Mouse (Mus musculus): ENCODE results near the gene Rreb1.
A peak's percentile ranks its signal among the peaks of the same experiment; 100 is the strongest.

The Rreb1 gene

GRCm38 (mm10) chr13:37918336-37919261, 140.4 kb downstream of the Rreb1 start:
- no peak for DNase-seq (ENCODE audit: low read depth, low spot score)

GRCm38 (mm10) chr13:37919711-37920277, 141.6 kb downstream of the Rreb1 start:
- DNase-seq (ENCODE audit: low read depth, low spot score): no peak

DNA sequence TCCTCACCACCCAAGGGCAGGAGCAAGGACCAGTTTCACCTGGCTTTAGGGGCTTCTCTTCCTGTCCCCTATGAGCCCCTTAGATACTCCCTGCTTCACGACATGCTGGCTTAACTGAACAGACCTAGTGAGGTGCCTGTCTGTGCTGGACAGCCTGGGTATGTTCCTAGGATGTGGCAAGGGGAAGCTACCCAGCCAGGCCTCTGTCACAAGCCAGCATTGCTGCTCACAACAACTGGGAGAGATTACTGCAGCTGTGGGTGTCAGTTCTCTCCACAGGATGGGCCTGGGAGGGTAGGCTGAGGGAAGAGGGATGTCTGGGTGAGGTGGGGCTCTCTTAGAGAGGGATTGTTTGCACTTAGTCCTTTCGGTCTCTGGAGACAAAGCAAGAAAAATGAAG, 142.5 kb downstream of the Rreb1 start:
- DNase-seq (ENCODE audit: low read depth, low spot score): no peak

DNA sequence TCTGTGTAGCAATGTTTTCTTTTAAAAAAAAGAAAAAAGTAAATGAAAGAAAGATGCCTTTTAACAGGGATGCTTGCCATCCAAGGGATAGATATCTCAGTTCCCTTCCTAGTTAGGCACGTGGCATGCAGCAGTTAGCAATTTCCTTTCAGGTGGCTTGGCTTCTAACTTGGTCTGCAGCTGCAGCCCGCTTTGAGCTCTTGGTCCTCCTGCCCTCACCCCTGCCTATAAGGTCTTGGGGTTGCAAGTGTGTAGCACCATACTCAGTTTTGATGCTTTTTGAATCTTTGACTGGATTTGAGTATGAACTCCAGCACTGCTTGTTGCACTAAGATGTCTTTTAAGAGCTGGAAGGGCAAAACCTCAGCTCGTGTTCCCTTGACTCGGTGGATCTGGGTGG, 144.9 kb downstream of the Rreb1 start:
- no peak for DNase-seq (ENCODE audit: low read depth, low spot score)

DNA sequence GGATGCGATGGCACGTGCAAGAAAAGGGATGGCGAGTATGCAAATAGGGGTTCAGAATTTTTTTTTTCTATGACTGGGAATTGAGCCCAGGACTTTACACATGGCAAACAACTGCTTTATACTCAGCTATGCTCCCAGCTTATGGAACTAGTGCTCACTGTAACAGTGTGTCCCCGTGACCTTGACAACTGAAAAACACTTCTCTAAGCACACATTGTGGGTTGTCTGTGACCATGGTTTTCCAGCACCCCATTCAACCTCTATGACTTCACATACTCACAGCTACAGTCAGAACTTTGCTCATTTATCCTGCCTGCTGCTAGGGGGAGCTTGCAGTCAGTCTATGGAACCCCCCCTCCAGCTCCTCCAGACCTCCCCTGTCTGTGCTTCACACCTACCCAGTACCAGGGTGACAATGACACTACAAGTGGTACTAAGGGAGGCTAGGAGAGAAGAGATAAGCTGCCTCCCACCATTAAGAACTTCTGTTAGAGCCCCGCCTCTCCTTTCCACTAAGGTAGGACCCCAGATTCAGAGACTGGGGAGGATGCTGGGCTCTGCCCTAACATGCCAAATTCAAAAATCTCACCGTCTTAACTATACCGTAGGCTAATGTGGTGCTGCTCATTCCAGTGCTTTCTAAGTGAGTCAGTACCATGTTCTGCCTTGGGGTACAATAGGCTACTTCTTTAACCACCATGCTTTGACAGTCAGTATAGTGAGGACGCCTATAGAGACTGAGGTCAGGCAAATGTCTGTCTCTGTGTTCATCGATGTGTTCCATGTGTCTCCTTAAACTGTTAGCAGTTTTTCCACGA, 145.7 kb downstream of the Rreb1 start:
- no peak for DNase-seq (ENCODE audit: low read depth, low spot score)

DNA sequence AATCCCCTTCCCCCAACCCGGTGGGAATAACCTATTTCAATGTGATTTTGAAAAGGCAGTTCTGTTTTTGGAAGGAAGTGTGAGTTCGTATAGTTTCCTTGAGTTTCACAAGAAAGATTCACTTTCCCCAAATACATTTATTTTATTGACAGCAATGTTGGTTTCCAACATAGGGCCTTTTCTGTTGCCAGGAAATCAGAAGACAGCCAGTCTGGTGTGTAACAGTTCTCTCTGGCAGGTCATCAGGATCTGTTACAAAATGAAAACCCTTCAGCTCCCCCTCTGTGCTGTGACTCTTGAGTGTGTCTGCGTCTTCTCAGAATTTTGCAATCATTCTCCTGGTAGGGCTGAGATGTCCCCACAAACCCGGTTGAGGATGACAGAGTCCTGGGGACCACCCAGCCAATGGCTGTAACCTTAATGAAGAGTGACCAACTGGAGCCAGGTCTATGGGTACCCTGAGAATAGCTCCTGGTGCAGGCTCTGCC, 146.3 kb downstream of the Rreb1 start:
- no peak for DNase-seq (ENCODE audit: low read depth, low spot score)

GRCm38 (mm10) chr13:37926394-37926793, 148.2 kb downstream of the Rreb1 start:
- no peak for DNase-seq (ENCODE audit: low read depth, low spot score)

DNA sequence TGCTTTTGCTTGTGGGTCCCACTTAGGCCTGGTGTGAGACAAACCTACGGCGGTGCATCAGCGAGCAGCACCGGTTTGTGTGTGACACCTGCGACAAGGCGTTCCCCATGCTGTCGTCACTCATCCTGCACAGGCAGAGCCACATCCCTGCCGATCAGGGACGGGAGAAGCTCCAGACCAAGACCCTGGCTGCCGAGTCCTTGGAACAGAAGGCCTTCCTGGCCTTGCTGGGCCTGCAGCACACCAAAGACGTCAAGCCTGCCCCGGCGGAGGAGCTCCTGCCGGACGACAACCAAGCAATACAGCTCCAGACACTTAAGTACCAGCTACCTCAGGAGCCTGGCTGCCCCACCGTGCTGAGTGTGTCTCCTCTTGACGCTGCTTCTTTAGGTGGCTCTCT, 151.3 kb downstream of the Rreb1 start:
- no peak for DNase-seq (ENCODE audit: low read depth, low spot score)

DNA sequence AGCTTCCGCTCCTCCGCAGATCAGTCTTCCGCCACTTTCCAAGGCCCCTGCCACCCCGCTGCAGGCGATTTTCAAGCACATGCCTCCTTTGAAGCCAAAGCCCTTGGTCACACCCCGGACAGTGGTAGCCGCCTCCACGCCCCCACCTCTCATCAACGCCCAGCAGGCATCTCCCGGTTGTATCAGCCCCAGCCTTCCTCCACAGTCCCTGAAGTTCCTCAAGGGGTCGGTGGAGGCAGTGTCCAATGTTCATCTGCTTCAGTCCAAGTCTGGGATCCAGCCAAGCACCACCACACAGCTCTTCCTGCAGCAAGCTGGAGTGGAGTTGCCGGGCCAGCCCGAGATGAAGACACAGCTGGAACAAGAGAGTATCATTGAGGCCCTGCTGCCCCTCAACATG, 151.9 kb downstream of the Rreb1 start:
- DNase-seq (ENCODE audit: low read depth, low spot score): peak; percentile 45

GRCm38 (mm10) chr13:37930621-37931020, 152.4 kb downstream of the Rreb1 start:
- no peak for DNase-seq (ENCODE audit: low read depth, low spot score)

GRCm38 (mm10) chr13:37931210-37931922, 153.2 kb downstream of the Rreb1 start:
- no peak for DNase-seq (ENCODE audit: low read depth, low spot score)

DNA sequence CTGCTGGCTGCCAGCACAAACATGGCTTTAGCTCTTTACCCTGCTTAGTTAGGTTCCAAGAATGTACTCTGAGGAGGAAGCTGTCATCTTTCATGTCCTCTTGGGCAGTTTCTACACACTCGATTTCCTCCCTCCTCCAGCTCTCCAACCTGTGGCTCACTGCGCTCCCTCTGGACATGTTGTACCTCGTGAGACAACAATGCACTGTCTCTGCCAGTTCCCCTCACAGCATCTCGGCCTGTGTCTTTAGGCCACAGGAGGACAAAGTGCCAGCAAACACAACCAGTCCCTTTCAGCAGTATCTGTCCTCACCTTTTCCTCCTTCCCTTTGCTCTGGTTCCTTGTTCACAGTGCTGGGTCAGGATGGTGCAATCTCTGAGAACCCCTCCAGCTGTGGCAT, 155.9 kb downstream of the Rreb1 start:
- DNase-seq (ENCODE audit: low read depth, low spot score): no peak

DNA sequence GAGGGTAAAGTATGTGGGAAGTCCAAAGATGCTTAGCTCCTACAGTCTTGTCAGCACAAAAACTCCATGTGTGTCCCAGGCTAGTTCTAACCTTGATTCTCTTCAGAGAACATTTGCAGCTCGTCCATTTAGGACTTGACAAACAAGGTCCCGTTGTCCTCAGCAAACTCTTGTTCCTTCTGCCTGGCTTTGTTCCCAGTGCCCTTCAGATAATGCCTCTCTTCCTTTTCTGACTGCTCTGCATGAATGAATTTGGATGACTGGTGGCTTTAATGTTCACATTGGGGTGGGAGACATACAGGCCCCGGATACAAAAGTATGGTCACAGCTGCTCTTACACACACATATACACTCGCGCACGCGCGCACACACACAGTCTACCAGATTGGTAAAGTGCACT, 156.7 kb downstream of the Rreb1 start:
- no peak for DNase-seq (ENCODE audit: low read depth, low spot score)

- no peak for DNase-seq (ENCODE audit: low read depth, low spot score)
Observed at GRCm38 (mm10) chr13:37936351-37936750, 158.2 kb downstream of the Rreb1 start.

- no peak for DNase-seq (ENCODE audit: low read depth, low spot score)
Observed at GRCm38 (mm10) chr13:37940167-37940566, 162.0 kb downstream of the Rreb1 start.

DNA sequence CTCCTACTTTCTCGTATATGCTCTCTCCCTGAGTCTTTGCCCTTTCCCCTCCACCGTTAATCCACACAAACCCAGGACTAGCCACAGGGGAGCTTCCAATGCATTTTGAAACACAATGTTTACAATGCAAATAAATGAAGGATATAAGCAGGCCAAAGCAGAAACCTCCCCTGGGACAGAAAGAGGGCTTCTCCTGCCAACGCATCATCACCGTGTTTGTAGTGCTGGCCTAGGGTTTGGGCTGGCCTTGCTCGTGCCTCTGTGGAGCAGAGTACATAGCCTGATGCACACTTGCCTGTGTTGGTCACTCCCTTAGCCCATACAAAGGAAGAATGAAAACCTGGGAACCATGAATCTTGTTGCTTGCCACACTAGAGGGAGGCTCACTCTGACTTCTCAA, 162.4 kb downstream of the Rreb1 start:
- DNase-seq (ENCODE audit: low read depth, low spot score): no peak

GRCm38 (mm10) chr13:37941138-37941645, 163.0 kb downstream of the Rreb1 start:
- DNase-seq (ENCODE audit: low read depth, low spot score): no peak

DNA sequence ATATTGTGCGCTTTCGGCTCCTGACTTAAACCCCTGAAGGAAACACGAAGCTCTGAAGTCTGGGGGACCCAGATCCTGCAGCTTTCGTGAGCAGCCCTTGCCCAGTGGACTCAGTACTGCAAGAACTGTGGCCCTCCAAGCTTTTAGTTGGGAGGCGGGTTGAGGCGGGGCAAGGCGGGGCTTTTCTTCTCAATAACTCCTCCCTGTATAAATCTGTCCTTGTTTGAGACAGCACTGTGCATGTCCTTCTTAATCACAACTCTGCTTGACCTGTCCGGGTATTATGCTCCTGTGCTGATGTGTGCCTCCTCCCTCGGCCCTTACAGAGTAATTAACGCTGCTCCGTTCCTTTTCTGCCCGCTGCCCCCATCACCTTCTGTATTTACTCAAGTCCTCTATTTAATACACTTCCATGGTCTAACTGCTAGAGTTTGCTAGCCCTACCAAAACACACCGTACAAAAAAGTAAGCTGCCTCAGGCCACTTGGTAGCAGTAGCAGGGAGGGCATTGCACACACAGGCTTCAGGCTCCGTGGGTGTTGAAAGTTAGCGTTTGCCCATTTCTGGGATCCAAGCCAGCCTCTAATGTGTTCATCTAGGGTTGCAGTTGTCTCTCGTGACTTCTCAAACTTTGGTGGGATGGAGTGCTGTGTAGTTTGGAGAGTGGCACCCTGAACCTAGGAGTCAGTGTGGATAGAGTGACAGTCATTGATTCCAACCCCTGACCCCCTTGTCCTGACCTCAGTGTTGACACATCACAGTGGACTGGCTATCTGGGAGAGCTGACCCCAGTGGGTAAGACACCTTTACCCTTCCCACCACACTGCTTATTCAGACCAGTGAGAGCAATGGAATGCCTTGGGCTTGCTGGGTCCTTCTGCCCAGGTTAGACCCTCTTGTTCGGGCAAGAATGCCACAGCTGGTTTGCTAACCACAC, 164.0 kb downstream of the Rreb1 start:
- DNase-seq (ENCODE audit: low read depth, low spot score): no peak

- DNase-seq (ENCODE audit: low read depth, low spot score): no peak
Observed at GRCm38 (mm10) chr13:37942887-37943331, 164.7 kb downstream of the Rreb1 start.

DNA sequence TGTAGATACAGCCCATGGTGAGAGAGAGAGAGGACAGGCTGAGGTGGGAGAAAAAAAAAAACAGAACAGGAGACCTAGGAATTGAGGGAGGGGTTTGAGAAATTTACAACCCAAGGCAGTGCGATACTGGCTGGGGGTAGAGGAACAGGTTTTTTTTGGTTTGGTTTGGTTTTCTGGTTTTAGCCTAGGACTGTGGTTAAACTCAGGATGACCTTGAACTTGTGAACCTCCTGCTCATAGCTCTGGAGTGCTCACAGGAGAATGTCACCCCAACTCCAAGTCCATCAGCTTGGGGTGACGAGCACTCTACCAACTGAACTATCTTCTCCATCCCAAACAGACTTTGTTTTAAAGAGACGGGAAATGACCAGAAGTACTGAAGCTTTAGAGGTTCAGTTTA, 165.3 kb downstream of the Rreb1 start:
- DNase-seq (ENCODE audit: low read depth, low spot score): no peak
